ENCODE assay signal across 9 mouse cellular contexts in the genomic region with DNA sequence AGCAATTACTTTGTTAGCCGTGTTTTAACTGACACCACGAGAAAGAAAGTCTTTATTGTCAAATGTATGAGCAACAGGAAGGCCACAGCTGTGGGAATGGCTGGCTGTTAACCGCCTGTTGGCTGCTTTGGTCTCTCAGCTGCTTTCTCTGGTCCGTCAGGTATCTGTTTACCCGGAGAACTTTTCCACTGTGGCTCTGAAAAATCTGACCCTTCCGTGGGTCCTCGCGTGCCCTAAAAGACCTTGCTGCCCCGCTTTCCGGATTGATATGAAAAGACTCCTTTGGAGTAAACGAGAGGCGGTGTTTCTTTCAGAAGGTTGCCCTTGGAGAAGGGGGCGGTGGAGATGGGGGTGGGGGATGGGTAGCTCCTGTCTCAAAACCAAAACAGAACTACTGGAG.
DNase-seq lines count a peak whose midpoint lies in the region; ATAC-seq lines count a peak whose summit lies in the region.
"Had no signal": no experiment of that assay in that cellular context is flagged by ENCODE, and none has a peak within 500 bp of the region (broad histone marks: within the 10 kb centered on the region; RNA-seq: fewer than 3 reads in every experiment).

No protein-coding gene starts in this region.

- H3K4me2 ChIP-seq in heart, embryonic 13.5 days, result peak overlapping the region; percentile 86
- peak overlapping the region; percentile 66 for H3K4me2 ChIP-seq in intestine, embryonic 16.5 days (ENCODE audit: low read depth, low read length)
- peak overlapping the region; percentile 55 for H3K4me2 ChIP-seq in midbrain, embryonic 15.5 days

- H3K27ac ChIP-seq in heart, embryonic 13.5 days (replicated peaks), result no peak overlapping the region
- H3K27ac ChIP-seq in embryonic facial prominence, embryonic 10.5 days (replicated peaks), result peak overlapping the region; percentile 77
- no peak overlapping the region for H3K27ac ChIP-seq in intestine, embryonic 16.5 days (ENCODE audit: low read length)
- H3K27ac ChIP-seq in midbrain, embryonic 15.5 days, result peak overlapping the region; percentile 60

- peaks cover 32% of the 10 kb centered on the region for H3K27me3 ChIP-seq in heart, embryonic 13.5 days (replicated peaks)
- peaks cover 28% of the 10 kb centered on the region for H3K27me3 ChIP-seq in embryonic facial prominence, embryonic 10.5 days (replicated peaks; ENCODE audit: low read depth, poor library complexity, severe bottlenecking)
- H3K27me3 ChIP-seq in intestine, embryonic 16.5 days (replicated peaks; ENCODE audit: control insufficient read depth, insufficient read depth, low read length), result no peaks in the 10 kb centered on the region
- H3K27me3 ChIP-seq in midbrain, embryonic 15.5 days (replicated peaks), result no peaks in the 10 kb centered on the region; the same call in 1 of the 2 replicates

- peak overlapping the region; percentile 55 for H3K4me3 ChIP-seq in heart, embryonic 13.5 days
- H3K4me3 ChIP-seq in embryonic facial prominence, embryonic 10.5 days, result peak overlapping the region; percentile 54
- peak overlapping the region; percentile 39 for H3K4me3 ChIP-seq in intestine, embryonic 16.5 days (ENCODE audit: low read length)
- H3K4me3 ChIP-seq in midbrain, embryonic 15.5 days, result peak overlapping the region; percentile 27
- H3K4me3 ChIP-seq: megakaryocyte, embryonic 14.5 days had no signal

- H3K36me3 ChIP-seq in heart, embryonic 13.5 days, result no peaks in the 10 kb centered on the region
- H3K36me3 ChIP-seq in embryonic facial prominence, embryonic 10.5 days (replicated peaks), result no peaks in the 10 kb centered on the region
- H3K36me3 ChIP-seq in intestine, embryonic 16.5 days (ENCODE audit: control insufficient read depth, insufficient read depth, low read length), result no peaks in the 10 kb centered on the region
- no peaks in the 10 kb centered on the region for H3K36me3 ChIP-seq in midbrain, embryonic 15.5 days (replicated peaks)

- no peak for ATAC-seq in heart, embryonic 13.5 days (ENCODE audit: extremely low read depth, insufficient number of reproducible peaks, low FRiP score, low TSS enrichment)
- no peak for ATAC-seq in intestine, embryonic 16.5 days
- peak; percentile 44; the same call in 1 of the 2 replicates for ATAC-seq in midbrain, embryonic 15.5 days (replicated peaks)
- no peak for ATAC-seq in frontal cortex, adult (ENCODE audit: low TSS enrichment)

- peak overlapping the region; percentile 74 for H3K9ac ChIP-seq in heart, embryonic 13.5 days
- H3K9ac ChIP-seq in intestine, embryonic 16.5 days (ENCODE audit: low read depth, low read length), result peak overlapping the region; percentile 27; the same call in 1 of the 2 replicates
- H3K9ac ChIP-seq in midbrain, embryonic 15.5 days, result no peak overlapping the region

- no peaks in the 10 kb centered on the region for H3K9me3 ChIP-seq in heart, embryonic 13.5 days
- no peaks in the 10 kb centered on the region for H3K9me3 ChIP-seq in embryonic facial prominence, embryonic 10.5 days
- H3K9me3 ChIP-seq in intestine, embryonic 16.5 days (ENCODE audit: control insufficient read depth, low read length), result no peaks in the 10 kb centered on the region
- H3K9me3 ChIP-seq in midbrain, embryonic 15.5 days, result no peaks in the 10 kb centered on the region

- DNase-seq in heart, postnatal 10 days, result no peak
- peak; percentile 56 for DNase-seq in embryonic facial prominence, embryonic 10.5 days (ENCODE audit: low spot score)
- DNase-seq in spleen, postnatal 10 days (ENCODE audit: low spot score in 2 of 2), result no peak
- no peak for DNase-seq in right cerebral cortex, postnatal 10 days (ENCODE audit: low spot score in 2 of 2)

- intact Hi-C loops in heart, postnatal 10 days (cut with DNase I), result no loop called here

- 2% methylated on average over 13 of the region's 13 CpGs for WGBS in heart, embryonic 13.5 days
- WGBS in embryonic facial prominence, embryonic 10.5 days, result under 1% methylated on average over 13 of the region's 13 CpGs
- 2% methylated on average over 13 of the region's 13 CpGs for WGBS in intestine, embryonic 16.5 days
- under 1% methylated on average over 13 of the region's 13 CpGs for WGBS in midbrain, embryonic 15.5 days

- H3K4me1 ChIP-seq in heart, embryonic 13.5 days, result peaks cover 8% of the 10 kb centered on the region; the same call in 1 of the 2 replicates
- H3K4me1 ChIP-seq in embryonic facial prominence, embryonic 10.5 days, result peaks cover 38% of the 10 kb centered on the region
- no peaks in the 10 kb centered on the region for H3K4me1 ChIP-seq in intestine, embryonic 16.5 days (ENCODE audit: control insufficient read depth, insufficient read depth, low read length)
- H3K4me1 ChIP-seq in midbrain, embryonic 15.5 days, result peaks cover 24% of the 10 kb centered on the region
- H3K4me1 ChIP-seq: megakaryocyte, embryonic 14.5 days had no signal

Comparison
In these comparisons a context has a peak if more than half of its experiments do, and no peak if none do; other contexts are left out.
1. H3K27ac ChIP-seq: peak in embryonic facial prominence, embryonic 10.5 days (single experiment) and midbrain, embryonic 15.5 days (single experiment); none in heart, embryonic 13.5 days (single experiment) and intestine, embryonic 16.5 days (single experiment).
2. Peak in every context shown above with its lines, with median percentiles within 50 percentile points of each other: H3K4me2 ChIP-seq and H3K4me3 ChIP-seq.